Mouse (Mus musculus) cortical plate, adult 2 months (tissue): ENCODE measurements at regions not wholly inside any gene's neighbourhood (a gene's known extent, or its start where the extent isn't known, plus 50 kb on each side); places are given as distances from the start of the nearest gene placed in this dataset.

Experiments used
- CTCF ChIP-seq: fragments of 200-500 bp; IDR thresholded peaks from 2 replicates; pipeline ENCODE4 v1.5.1; 2011; ENCODE audit warnings: mild to moderate bottlenecking, control low read depth, low read length; ENCODE audit not compliant: insufficient read depth; ENCODE audit errors: extremely low read depth
- POLR2A ChIP-seq: fragments of 200-500 bp; IDR thresholded peaks from 2 replicates; pipeline ENCODE4 v1.6.1; 2011; ENCODE audit warnings: mild to moderate bottlenecking, low read length, control low read depth; ENCODE audit not compliant: insufficient read depth; ENCODE audit errors: extremely low read depth

DNA sequence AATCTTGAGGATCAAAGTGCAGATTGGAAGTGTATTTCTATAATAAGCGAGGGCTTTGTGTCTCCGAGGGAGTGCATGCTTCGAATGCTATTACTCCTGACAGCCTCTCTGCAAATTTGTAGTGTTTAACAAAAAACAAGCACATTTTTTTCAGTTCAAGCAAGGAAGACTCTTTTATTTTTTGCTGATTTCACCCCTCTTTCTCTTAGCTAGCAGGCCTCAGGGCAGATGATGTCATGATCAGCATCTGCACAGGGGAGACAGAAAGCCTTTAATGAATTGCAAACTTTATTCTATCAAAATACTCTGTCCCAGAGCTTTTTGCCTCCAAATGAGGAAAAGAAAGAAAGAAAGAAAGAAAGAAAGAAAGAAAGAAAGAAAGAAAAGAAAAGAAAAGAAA is 455.4 kb downstream of the Prkd1 start:
- no peak for TF ChIP-seq POLR2A
- TF ChIP-seq CTCF = no peak
